Mouse (Mus musculus): Measurements from ENCODE around the gene Herc4. TPM values are rescaled to one million over a fixed set of nuclear protein-coding genes. Genes with fewer than 3 reads are reported as not detected.

Gene Herc4
- polyA plus RNA-seq, 1 experiment from 2014 or later: 42.9 TPM

GRCm38 (mm10) chr10:63360502-63360901 is 116.9 kb downstream of the Herc4 start:
- WGBS: 63% methylated on average over 1 of the region's 1 CpGs
- H3K27ac ChIP-seq: no peak overlapping the region

GRCm38 (mm10) chr10:63365918-63366455 is 122.4 kb downstream of the Herc4 start:
- no peak overlapping the region for H3K27ac ChIP-seq
- 59% methylated on average over 7 of the region's 7 CpGs for WGBS
- H3K4me2 ChIP-seq: 0 out of 2 replicates have a peak overlapping the region, but pooled peaks have one; percentile 8
- no peaks in the 10 kb centered on the region for H3K27me3 ChIP-seq
- no peak overlapping the region for H3K9ac ChIP-seq (replicated peaks)
- 0 out of 2 replicates have a peak, but pooled peaks cover 3% of the 10 kb centered on the region for H3K9me3 ChIP-seq
- no peaks in the 10 kb centered on the region for H3K36me3 ChIP-seq
- no peak overlapping the region for H3K4me3 ChIP-seq (replicated peaks)
- ATAC-seq (ENCODE audit: insufficient number of reproducible peaks, insufficient read depth, low FRiP score, low TSS enrichment, low read depth): no peak
- H3K4me1 ChIP-seq (replicated peaks): peaks cover 5% of the 10 kb centered on the region; the same call in 1 of the 2 replicates

More at GRCm38 (mm10) chr10:63360502-63360901, 116.9 kb downstream of the Herc4 start:
- Histone ChIP-seq H3K36me3 (no peaks in the 10 kb centered on the region), H3K4me1 (replicated peaks) (no peaks in the 10 kb centered on the region), H3K27me3 (no peaks in the 10 kb centered on the region), H3K4me2 (no peak overlapping the region), H3K9ac (replicated peaks) (no peak overlapping the region), H3K9me3 (no peaks in the 10 kb centered on the region), H3K4me3 (replicated peaks) (no peak overlapping the region)
- no peak for ATAC-seq (ENCODE audit: insufficient number of reproducible peaks, insufficient read depth, low FRiP score, low TSS enrichment, low read depth)

GRCm38 (mm10) chr10:63367386-63367785 is 123.8 kb downstream of the Herc4 start:
- H3K4me1 ChIP-seq (replicated peaks): peaks cover 5% of the 10 kb centered on the region; the same call in 1 of the 2 replicates
- no peak overlapping the region for H3K9ac ChIP-seq (replicated peaks)
- no peak overlapping the region for H3K4me3 ChIP-seq (replicated peaks)
- H3K27me3 ChIP-seq: no peaks in the 10 kb centered on the region
- WGBS: 81% methylated on average over 6 of the region's 6 CpGs
- H3K9me3 ChIP-seq: 0 out of 2 replicates have a peak, but pooled peaks cover 3% of the 10 kb centered on the region
- H3K27ac ChIP-seq: no peak overlapping the region
- H3K36me3 ChIP-seq: no peaks in the 10 kb centered on the region
- ATAC-seq (ENCODE audit: insufficient number of reproducible peaks, insufficient read depth, low FRiP score, low TSS enrichment, low read depth): no peak
- no peak overlapping the region for H3K4me2 ChIP-seq

Other genes with a start within 250 kb of the Herc4 start
- 166 and 173 TPM in 2 replicates for gene Hnrnph3, start 219.6 kb upstream of the Herc4 start, polyA plus RNA-seq (2016; fragmentation: Nextera tagmentation; extraction: Ambion mirVana)
- 0.96 and 1.2 TPM in 2 replicates for gene Pbld2, start 219.5 kb upstream of the Herc4 start, polyA plus RNA-seq (2016; fragmentation: Nextera tagmentation; extraction: Ambion mirVana)
- 1.4 and 1.8 TPM in 2 replicates for gene Pbld1, start 183.6 kb upstream of the Herc4 start, polyA plus RNA-seq (2016; fragmentation: Nextera tagmentation; extraction: Ambion mirVana)
- gene Atoh7, start 144.2 kb upstream of the Herc4 start, polyA plus RNA-seq (2016; fragmentation: Nextera tagmentation; extraction: Ambion mirVana): 0.42 and 0.60 TPM in 2 replicates
- 1.4 and 1.7 TPM in 2 replicates for gene Mypn, start 39.9 kb upstream of the Herc4 start, polyA plus RNA-seq (2016; fragmentation: Nextera tagmentation; extraction: Ambion mirVana)
- 7.7 and 9.9 TPM in 2 replicates for gene Sirt1, start 137.9 kb downstream of the Herc4 start, polyA plus RNA-seq (2016; fragmentation: Nextera tagmentation; extraction: Ambion mirVana)
- 13.6 and 16.1 TPM in 2 replicates for gene Dnajc12, start 138.6 kb downstream of the Herc4 start, polyA plus RNA-seq (2016; fragmentation: Nextera tagmentation; extraction: Ambion mirVana)
- gene Gm7075, start 178.0 kb downstream of the Herc4 start, polyA plus RNA-seq (2016; fragmentation: Nextera tagmentation; extraction: Ambion mirVana): not detected in 2 replicates
- 0.14 and 0.24 TPM in 2 replicates for gene Ctnna3, start 186.3 kb downstream of the Herc4 start, polyA plus RNA-seq (2016; fragmentation: Nextera tagmentation; extraction: Ambion mirVana)